Mouse (Mus musculus) embryonic facial prominence, embryonic 11.5 days (tissue): ENCODE data around the gene Cblb. TPM values are rescaled to one million over a fixed set of nuclear protein-coding genes. Genes with fewer than 3 reads are reported as not detected.

ENCODE experiments used
- ATAC-seq: fragments of 200-750 bp; cut with Nextera tagmentation; replicated peaks from 2 replicates; pipeline ENCODE4 v1.8.0; 2017; ENCODE audit warnings: low read depth; ENCODE audit not compliant: insufficient number of reproducible peaks, low FRiP score, low TSS enrichment
- DNase-seq: peaks from one replicate; pipeline ENCODE4 v3.0.0-alpha.2; 2015; ENCODE audit warnings: low spot score
- H3K27ac ChIP-seq: fragments of 300-500 bp; sonication (generic); replicated peaks from 2 replicates; pipeline ENCODE4 v1.5.1; 2014; ENCODE audit warnings: mild to moderate bottlenecking, low read depth, low read length, control low read depth
- H3K27me3 ChIP-seq: fragments of 300-500 bp; sonication (generic); 2 replicates; pipeline ENCODE4 v1.6.1; 2014; ENCODE audit warnings: mild to moderate bottlenecking, low read length, moderate library complexity, mixed read lengths; ENCODE audit not compliant: control insufficient read depth, insufficient read depth
- H3K36me3 ChIP-seq: fragments of 300-500 bp; sonication (generic); replicated peaks from 2 replicates; pipeline ENCODE4 v1.6.1; 2014; ENCODE audit warnings: low read depth, mild to moderate bottlenecking, low read length, moderate library complexity, mixed read lengths; ENCODE audit not compliant: control insufficient read depth, insufficient read depth
- H3K4me1 ChIP-seq: fragments of 300-500 bp; sonication (generic); 2 replicates; pipeline ENCODE4 v1.6.1; 2014; ENCODE audit warnings: low read length, mixed read lengths; ENCODE audit not compliant: control insufficient read depth, insufficient read depth
- H3K4me2 ChIP-seq: fragments of 300-500 bp; sonication (generic); 2 replicates; pipeline ENCODE4 v1.6.1; 2014; ENCODE audit warnings: low read depth, mild to moderate bottlenecking, control low read depth, low read length, moderate library complexity
- H3K4me3 ChIP-seq: fragments of 300-500 bp; sonication (generic); 2 replicates; pipeline ENCODE4 v1.5.1; 2014; ENCODE audit warnings: low read depth, low read length, control low read depth
- H3K9ac ChIP-seq: fragments of 300-500 bp; sonication (generic); replicated peaks from 2 replicates; pipeline ENCODE4 v1.6.1; 2014; ENCODE audit warnings: mild to moderate bottlenecking, control low read depth, low read length
- H3K9me3 ChIP-seq: fragments of 300-500 bp; sonication (generic); replicated peaks from 2 replicates; pipeline ENCODE4 v1.6.1; 2016; ENCODE audit warnings: mild to moderate bottlenecking, low read length, inconsistent platforms, mixed read lengths; ENCODE audit not compliant: control insufficient read depth
- WGBS: fragments of 180-500 bp; shearing (Covaris S2); extraction: QIAGEN DNeasy Blood & Tissue Kit; methylation state at CpG from one replicate; pipeline ENCODE4 v1.1.7; 2014; 5-methylcytosine and 5-hydroxymethylcytosine counted together
- polyA plus RNA-seq: library from polyadenylated mRNA; unstranded; fragments of >200 nt; fragmentation: Nextera tagmentation; extraction: Ambion mirVana; gene quantifications from 2 replicates; pipeline ENCODE4 v1.2.1, GENCODE M21; 2014

Gene Cblb
- polyA plus RNA-seq, 1 experiment from 2014 or later: 30.0 TPM

DNA sequence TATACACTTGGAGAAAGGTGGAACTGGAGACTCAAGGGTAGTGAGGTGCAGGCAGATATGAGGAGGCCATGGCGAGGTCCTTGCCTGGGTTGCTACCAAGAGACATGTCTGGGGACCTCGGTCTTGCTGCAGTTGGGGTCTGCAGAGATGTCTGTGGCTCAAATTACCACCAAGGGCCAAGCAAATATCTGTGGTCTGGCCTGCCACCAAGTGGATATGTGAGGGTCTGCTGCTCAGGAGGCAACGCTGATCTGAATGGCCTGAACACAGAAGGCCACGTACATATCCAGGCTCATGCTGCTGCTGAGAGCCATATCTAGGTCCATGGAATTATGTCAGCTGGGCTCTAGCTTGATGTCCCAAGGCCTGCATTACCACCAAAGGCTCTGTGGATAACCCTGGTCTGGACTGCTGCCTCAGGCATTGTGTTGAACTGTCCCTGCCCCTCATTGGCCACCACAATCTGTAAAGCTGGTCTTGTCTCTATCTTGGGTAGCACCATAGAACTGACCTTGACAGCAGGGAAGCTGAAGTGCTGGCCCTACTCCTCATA, 212.5 kb downstream of the Cblb start:
- Histone ChIP-seq H3K4me1 (no peaks in the 10 kb centered on the region), H3K27ac (no peak overlapping the region), H3K9me3 (no peaks in the 10 kb centered on the region), H3K36me3 (no peaks in the 10 kb centered on the region), H3K4me2 (no peak overlapping the region), H3K4me3 (no peak overlapping the region), H3K27me3 (no peaks in the 10 kb centered on the region), H3K9ac (no peak overlapping the region)
- WGBS: 82% methylated on average over 4 of the region's 4 CpGs
- no peak for DNase-seq
- ATAC-seq: peak; percentile 62; the same call in 1 of the 2 replicates

GRCm38 (mm10) chr16:52250196-52250595, 219.2 kb downstream of the Cblb start:
- Histone ChIP-seq H3K9me3 (no peaks in the 10 kb centered on the region), H3K27ac (no peak overlapping the region), H3K27me3 (no peaks in the 10 kb centered on the region), H3K4me2 (no peak overlapping the region), H3K4me3 (no peak overlapping the region), H3K9ac (no peak overlapping the region), H3K36me3 (no peaks in the 10 kb centered on the region), H3K4me1 (no peaks in the 10 kb centered on the region)
- ATAC-seq (no peak), DNase-seq (no peak)
- 91% methylated on average over 4 of the region's 4 CpGs for WGBS

GRCm38 (mm10) chr16:52250935-52251334, 219.9 kb downstream of the Cblb start:
- H3K4me3 ChIP-seq: no peak overlapping the region
- ATAC-seq (no peak), DNase-seq (no peak)
- no peaks in the 10 kb centered on the region for H3K9me3 ChIP-seq
- H3K4me2 ChIP-seq: no peak overlapping the region
- no peaks in the 10 kb centered on the region for H3K4me1 ChIP-seq
- no peaks in the 10 kb centered on the region for H3K27me3 ChIP-seq
- H3K9ac ChIP-seq: no peak overlapping the region
- H3K36me3 ChIP-seq: no peaks in the 10 kb centered on the region
- WGBS: 91% methylated on average over 4 of the region's 4 CpGs
- H3K27ac ChIP-seq: no peak overlapping the region
